Mouse (Mus musculus): ENCODE data around the gene Vmn1r43. TPM values are rescaled to one million over a fixed set of nuclear protein-coding genes. Genes with fewer than 3 reads are reported as not detected.

The Vmn1r43 gene
- total and polyA plus RNA-seq, 2 experiments from 2014 or later: not detected

GRCm38 (mm10) chr6:89863792-89864191, 12.4 kb downstream of the Vmn1r43 start:
- 75% methylated on average over 4 of the region's 4 CpGs for WGBS
- DNase-seq (no peak), ATAC-seq (no peak)
- H3K4me3 ChIP-seq (ENCODE audit: low read depth, low read length): no peak overlapping the region
- H3K27me3 ChIP-seq (ENCODE audit: insufficient read depth, low read length): no peaks in the 10 kb centered on the region
- H3K27ac ChIP-seq (ENCODE audit: low read depth, low read length): no peak overlapping the region
- no peak overlapping the region for H3K4me2 ChIP-seq (ENCODE audit: low read depth)
- H3K9me3 ChIP-seq (ENCODE audit: low read length): peaks cover 6% of the 10 kb centered on the region; the same call in 1 of the 2 replicates
- TF ChIP-seq CTCF (IDR thresholded peaks at IDR 0.05; ENCODE audit: low read depth): no peak
- no peak overlapping the region for H3K9ac ChIP-seq
- H3K36me3 ChIP-seq (ENCODE audit: insufficient read depth): no peaks in the 10 kb centered on the region
- no peaks in the 10 kb centered on the region for H3K4me1 ChIP-seq (ENCODE audit: insufficient read depth)

- Histone ChIP-seq H3K4me1 (ENCODE audit: insufficient read depth) (no peaks in the 10 kb centered on the region), H3K4me2 (ENCODE audit: low read depth) (no peak overlapping the region), H3K4me3 (ENCODE audit: low read depth, low read length) (no peak overlapping the region), H3K9me3 (ENCODE audit: low read length) (no peaks in the 10 kb centered on the region; the same call in 1 of the 2 replicates), H3K27me3 (ENCODE audit: insufficient read depth, low read length) (no peaks in the 10 kb centered on the region), H3K9ac (no peak overlapping the region), H3K27ac (ENCODE audit: low read depth, low read length) (no peak overlapping the region), H3K36me3 (ENCODE audit: insufficient read depth) (no peaks in the 10 kb centered on the region)
- no peak for TF ChIP-seq CTCF (IDR thresholded peaks at IDR 0.05; ENCODE audit: low read depth)
- WGBS: 87% methylated on average over 2 of the region's 2 CpGs
- no peak for DNase-seq
- ATAC-seq: no peak
These were observed 16.4 kb downstream of the Vmn1r43 start for GRCm38 (mm10) chr6:89859839-89860238.

GRCm38 (mm10) chr6:89857552-89857951, 18.7 kb downstream of the Vmn1r43 start:
- 72% methylated on average over 3 of the region's 3 CpGs for WGBS
- no peak overlapping the region for H3K27ac ChIP-seq (ENCODE audit: low read depth, low read length)
- H3K4me2 ChIP-seq (ENCODE audit: low read depth): no peak overlapping the region
- no peak overlapping the region for H3K4me3 ChIP-seq (ENCODE audit: low read depth, low read length)
- no peaks in the 10 kb centered on the region for H3K4me1 ChIP-seq (ENCODE audit: insufficient read depth)
- no peaks in the 10 kb centered on the region for H3K36me3 ChIP-seq (ENCODE audit: insufficient read depth)
- TF ChIP-seq CTCF (IDR thresholded peaks at IDR 0.05; ENCODE audit: low read depth): no peak
- DNase-seq: no peak
- H3K9ac ChIP-seq: no peak overlapping the region
- no peak for ATAC-seq
- no peaks in the 10 kb centered on the region for H3K27me3 ChIP-seq (ENCODE audit: insufficient read depth, low read length)
- no peaks in the 10 kb centered on the region for H3K9me3 ChIP-seq (ENCODE audit: low read length)

Other genes starting within 250 kb of the Vmn1r43 start
- 21.2 and 24.2 TPM in 2 replicates for gene Txnrd3, start 232.4 kb downstream of the Vmn1r43 start, total RNA-seq (2014; rRNA removed)
- 20.1 and 21.4 TPM in 2 replicates for gene Txnrd3, start 232.4 kb downstream of the Vmn1r43 start, polyA plus RNA-seq (2015; fragmentation: Nextera tagmentation; extraction: Ambion mirVana)
- not detected in 2 replicates for gene Vmn1r40, start 168.9 kb downstream of the Vmn1r43 start, total RNA-seq (2014; rRNA removed)
- gene Vmn1r40, start 168.9 kb downstream of the Vmn1r43 start, polyA plus RNA-seq (2015; fragmentation: Nextera tagmentation; extraction: Ambion mirVana): not detected in 2 replicates
- not detected in 2 replicates for gene Vmn1r41, start 135.6 kb downstream of the Vmn1r43 start, total RNA-seq (2014; rRNA removed)
- not detected in 2 replicates for gene Vmn1r41, start 135.6 kb downstream of the Vmn1r43 start, polyA plus RNA-seq (2015; fragmentation: Nextera tagmentation; extraction: Ambion mirVana)
- gene Vmn1r42, start within 50 bp of the Vmn1r43 start, total RNA-seq (2014; rRNA removed): not detected in 2 replicates
- gene Vmn1r42, start within 50 bp of the Vmn1r43 start, polyA plus RNA-seq (2015; fragmentation: Nextera tagmentation; extraction: Ambion mirVana): not detected in 2 replicates
- gene Vmn1r44, start 7.2 kb upstream of the Vmn1r43 start, total RNA-seq (2014; rRNA removed): not detected in 2 replicates
- gene Vmn1r44, start 7.2 kb upstream of the Vmn1r43 start, polyA plus RNA-seq (2015; fragmentation: Nextera tagmentation; extraction: Ambion mirVana): not detected in 2 replicates
- gene Vmn1r45, start 64.2 kb upstream of the Vmn1r43 start, total RNA-seq (2014; rRNA removed): not detected in 2 replicates
- gene Vmn1r45, start 64.2 kb upstream of the Vmn1r43 start, polyA plus RNA-seq (2015; fragmentation: Nextera tagmentation; extraction: Ambion mirVana): not detected in 2 replicates
- gene Vmn1r46, start 92.9 kb upstream of the Vmn1r43 start, total RNA-seq (2014; rRNA removed): not detected in 2 replicates
- not detected in 2 replicates for gene Vmn1r46, start 92.9 kb upstream of the Vmn1r43 start, polyA plus RNA-seq (2015; fragmentation: Nextera tagmentation; extraction: Ambion mirVana)
- not detected in 2 replicates for gene Vmn1r47, start 139.7 kb upstream of the Vmn1r43 start, total RNA-seq (2014; rRNA removed)
- gene Vmn1r47, start 139.7 kb upstream of the Vmn1r43 start, polyA plus RNA-seq (2015; fragmentation: Nextera tagmentation; extraction: Ambion mirVana): not detected in 2 replicates
- not detected in 2 replicates for gene Vmn1r48, start 160.4 kb upstream of the Vmn1r43 start, total RNA-seq (2014; rRNA removed)
- gene Vmn1r48, start 160.4 kb upstream of the Vmn1r43 start, polyA plus RNA-seq (2015; fragmentation: Nextera tagmentation; extraction: Ambion mirVana): not detected in 2 replicates
- gene Vmn1r49, start 202.1 kb upstream of the Vmn1r43 start, total RNA-seq (2014; rRNA removed): not detected in 2 replicates
- gene Vmn1r49, start 202.1 kb upstream of the Vmn1r43 start, polyA plus RNA-seq (2015; fragmentation: Nextera tagmentation; extraction: Ambion mirVana): not detected in 2 replicates
- not detected in 2 replicates for gene Vmn1r50, start 225.0 kb upstream of the Vmn1r43 start, total RNA-seq (2014; rRNA removed)
- not detected in 2 replicates for gene Vmn1r50, start 225.0 kb upstream of the Vmn1r43 start, polyA plus RNA-seq (2015; fragmentation: Nextera tagmentation; extraction: Ambion mirVana)
- gene Vmn1r51, start 246.2 kb upstream of the Vmn1r43 start, total RNA-seq (2014; rRNA removed): not detected in 2 replicates
- gene Vmn1r51, start 246.2 kb upstream of the Vmn1r43 start, polyA plus RNA-seq (2015; fragmentation: Nextera tagmentation; extraction: Ambion mirVana): not detected in 2 replicates

All from forebrain, postnatal 0 days (tissue).